Mouse (Mus musculus) neural tube, embryonic 11.5 days (tissue): ENCODE measurements at regions not wholly inside any gene's neighbourhood (a gene's known extent, or its start where the extent isn't known, plus 50 kb on each side); places are given as distances from the start of the nearest gene placed in this dataset.
A peak's percentile ranks its signal among the peaks of the same experiment; 100 is the strongest.

ENCODE experiments used
- ATAC-seq: fragments of 200-750 bp; cut with Nextera tagmentation; 2 replicates; pipeline ENCODE4 v1.8.0; 2017; ENCODE audit warnings: moderate number of reproducible peaks, mild to moderate bottlenecking, moderate TSS enrichment, moderate library complexity; ENCODE audit not compliant: insufficient read depth, low FRiP score, low TSS enrichment
- DNase-seq: peaks from one replicate; pipeline ENCODE4 v3.0.0-alpha.2; 2015; ENCODE audit warnings: low spot score
- H3K27ac ChIP-seq: fragments of 300-500 bp; sonication (generic); 2 replicates; pipeline ENCODE4 v1.5.1; 2014; ENCODE audit warnings: low read depth, mild to moderate bottlenecking, low read length
- H3K27me3 ChIP-seq: fragments of 300-500 bp; sonication (generic); 2 replicates; pipeline ENCODE4 v1.6.1; 2014; ENCODE audit warnings: mild to moderate bottlenecking, low read length, mixed read lengths; ENCODE audit not compliant: control insufficient read depth, insufficient read depth
- H3K36me3 ChIP-seq: fragments of 300-500 bp; sonication (generic); 2 replicates; pipeline ENCODE4 v1.6.1; 2014; ENCODE audit warnings: mild to moderate bottlenecking, low read length, moderate library complexity, mixed read lengths; ENCODE audit not compliant: control insufficient read depth, insufficient read depth
- H3K4me1 ChIP-seq: fragments of 300-500 bp; sonication (generic); 2 replicates; pipeline ENCODE4 v1.6.1; 2014; ENCODE audit warnings: low read length, mixed read lengths; ENCODE audit not compliant: control insufficient read depth, insufficient read depth
- H3K4me2 ChIP-seq: fragments of 300-500 bp; sonication (generic); 2 replicates; pipeline ENCODE4 v1.6.1; 2014; ENCODE audit warnings: low read depth, mild to moderate bottlenecking, moderate library complexity
- H3K4me3 ChIP-seq: fragments of 300-500 bp; sonication (generic); 2 replicates; pipeline ENCODE4 v1.5.1; 2014; ENCODE audit warnings: low read depth, low read length
- H3K9ac ChIP-seq: fragments of 300-500 bp; sonication (generic); 2 replicates; pipeline ENCODE4 v1.6.1; 2014; ENCODE audit warnings: mild to moderate bottlenecking, low read length
- H3K9me3 ChIP-seq: fragments of 300-500 bp; sonication (generic); 2 replicates; pipeline ENCODE4 v1.6.1; 2016; ENCODE audit warnings: low read length; ENCODE audit not compliant: control insufficient read depth
- WGBS: fragments of 180-500 bp; shearing (Covaris S2); extraction: QIAGEN DNeasy Blood & Tissue Kit; methylation state at CpG from one replicate; pipeline ENCODE4 v1.1.7; 2014; 5-methylcytosine and 5-hydroxymethylcytosine counted together

DNA sequence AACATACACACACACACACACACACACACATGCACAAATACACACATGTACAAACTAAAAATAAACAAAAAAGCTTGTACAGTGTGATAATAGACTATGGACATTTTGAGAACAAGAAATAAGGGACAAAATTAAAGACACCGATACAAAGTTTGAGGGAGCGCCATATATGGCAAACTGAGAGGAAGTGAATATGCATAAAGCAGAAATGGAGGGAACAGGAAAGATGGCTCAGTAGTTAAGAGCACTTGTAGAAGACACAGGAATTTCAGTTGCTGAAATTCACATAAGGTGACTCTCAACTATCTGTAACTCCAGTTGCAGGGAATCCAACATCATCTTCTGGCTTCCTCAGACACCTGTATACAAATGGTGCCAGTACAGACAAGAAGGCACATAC is 200.2 kb upstream of the Fn1 start:
- 93% methylated on average over 2 of the region's 2 CpGs for WGBS
- DNase-seq (no peak), ATAC-seq (no peak)

DNA sequence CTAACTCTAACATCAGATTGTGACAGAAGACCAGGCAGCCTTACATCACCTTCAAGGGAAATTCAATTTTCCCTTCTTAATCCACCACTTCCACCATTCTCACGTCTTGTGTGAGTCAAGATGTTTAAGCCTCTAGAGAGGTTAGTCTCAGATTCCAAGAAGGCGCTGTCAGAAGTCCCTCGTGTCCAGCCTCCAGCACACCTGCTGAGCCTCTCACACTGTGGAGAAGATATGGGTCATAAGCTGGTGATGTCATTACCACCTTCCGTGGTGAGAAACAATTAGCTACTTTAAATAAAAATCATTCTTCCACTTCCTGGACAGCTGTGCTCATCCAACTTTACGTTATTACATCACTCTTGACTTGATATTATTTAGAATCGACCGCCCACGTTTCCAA is 198.3 kb upstream of the Fn1 start:
- ATAC-seq: no peak

More for the DNA sequence above, 200.2 kb upstream of the Fn1 start:
- no peak overlapping the region for H3K4me2 ChIP-seq
- no peaks in the 10 kb centered on the region for H3K9me3 ChIP-seq
- H3K36me3 ChIP-seq: no peaks in the 10 kb centered on the region
- H3K27ac ChIP-seq: no peak overlapping the region
- H3K9ac ChIP-seq: no peak overlapping the region
- no peaks in the 10 kb centered on the region for H3K4me1 ChIP-seq
- H3K4me3 ChIP-seq: no peak overlapping the region
- H3K27me3 ChIP-seq: no peaks in the 10 kb centered on the region

DNA sequence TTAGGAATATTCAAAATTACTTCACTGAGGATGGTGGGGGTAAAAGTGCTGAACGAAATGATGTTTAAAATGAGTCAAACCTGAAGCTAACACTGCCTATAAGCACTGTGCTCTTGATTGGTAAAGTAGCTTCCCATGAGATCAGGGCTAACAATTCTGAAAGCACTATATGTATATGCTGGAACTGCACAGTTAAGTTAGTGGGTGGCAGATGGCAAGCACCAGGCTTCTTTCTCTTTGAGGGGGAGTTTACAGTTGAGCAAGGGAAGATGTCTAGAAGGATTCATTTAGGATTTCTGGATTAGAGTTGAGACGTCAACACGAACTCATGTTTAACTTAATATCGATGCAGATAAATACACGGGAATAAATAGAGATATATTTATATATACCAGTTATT is 195.7 kb upstream of the Fn1 start:
- Histone ChIP-seq H3K27ac (no peak overlapping the region), H3K4me1 (no peaks in the 10 kb centered on the region), H3K27me3 (no peaks in the 10 kb centered on the region), H3K4me3 (no peak overlapping the region), H3K9ac (no peak overlapping the region), H3K9me3 (no peaks in the 10 kb centered on the region), H3K4me2 (no peak overlapping the region), H3K36me3 (no peaks in the 10 kb centered on the region)
- 89% methylated on average over 5 of the region's 5 CpGs for WGBS
- DNase-seq: no peak
- no peak for ATAC-seq

More for the DNA sequence above, 198.3 kb upstream of the Fn1 start:
- Histone ChIP-seq H3K36me3 (no peaks in the 10 kb centered on the region), H3K4me1 (no peaks in the 10 kb centered on the region), H3K4me3 (no peak overlapping the region), H3K4me2 (no peak overlapping the region), H3K27ac (no peak overlapping the region), H3K27me3 (no peaks in the 10 kb centered on the region), H3K9me3 (no peaks in the 10 kb centered on the region), H3K9ac (no peak overlapping the region)
- no peak for DNase-seq
- 86% methylated on average over 8 of the region's 8 CpGs for WGBS

DNA sequence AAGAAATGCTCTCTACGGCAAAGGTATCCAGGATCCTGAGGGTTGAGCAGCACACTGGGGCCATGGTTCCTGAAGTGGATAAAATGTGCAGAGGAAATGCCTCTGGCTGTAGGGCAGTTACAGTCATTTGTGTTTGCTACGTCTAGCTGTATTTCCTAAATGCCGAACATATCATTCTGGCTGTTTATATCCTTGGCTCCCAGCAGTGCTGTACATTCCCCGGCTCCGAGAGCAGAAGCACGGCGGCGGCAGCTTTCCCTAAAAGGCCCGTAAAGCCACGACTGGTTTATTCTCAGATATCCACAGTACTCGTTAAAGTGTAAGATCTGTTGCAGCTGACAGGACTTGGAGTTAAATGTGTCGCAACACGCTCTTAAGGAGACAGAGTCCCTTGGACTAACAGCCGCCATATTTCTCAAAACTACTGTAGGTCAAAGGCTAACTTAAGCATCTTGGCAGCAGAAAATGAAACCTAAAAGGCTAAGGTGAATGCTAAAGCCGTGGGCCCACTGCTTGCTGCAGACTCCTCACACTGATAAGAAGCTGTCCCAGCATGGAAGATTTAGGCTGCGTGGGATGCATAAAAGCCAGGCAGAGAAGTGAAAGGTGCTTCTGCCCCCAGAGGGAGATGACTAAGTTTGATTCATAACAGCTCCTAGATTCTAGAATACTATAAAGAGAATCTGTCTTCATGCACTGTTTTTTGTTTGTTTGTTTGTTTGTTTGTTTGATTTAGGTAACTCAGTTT is 192.1 kb upstream of the Fn1 start:
- Histone ChIP-seq H3K4me3 (no peak overlapping the region), H3K27ac (no peak overlapping the region), H3K27me3 (no peaks in the 10 kb centered on the region), H3K4me2 (no peak overlapping the region), H3K9me3 (no peaks in the 10 kb centered on the region), H3K9ac (no peak overlapping the region), H3K4me1 (no peaks in the 10 kb centered on the region), H3K36me3 (no peaks in the 10 kb centered on the region)
- 84% methylated on average over 16 of the region's 16 CpGs for WGBS
- no peak for DNase-seq
- ATAC-seq: no peak

DNA sequence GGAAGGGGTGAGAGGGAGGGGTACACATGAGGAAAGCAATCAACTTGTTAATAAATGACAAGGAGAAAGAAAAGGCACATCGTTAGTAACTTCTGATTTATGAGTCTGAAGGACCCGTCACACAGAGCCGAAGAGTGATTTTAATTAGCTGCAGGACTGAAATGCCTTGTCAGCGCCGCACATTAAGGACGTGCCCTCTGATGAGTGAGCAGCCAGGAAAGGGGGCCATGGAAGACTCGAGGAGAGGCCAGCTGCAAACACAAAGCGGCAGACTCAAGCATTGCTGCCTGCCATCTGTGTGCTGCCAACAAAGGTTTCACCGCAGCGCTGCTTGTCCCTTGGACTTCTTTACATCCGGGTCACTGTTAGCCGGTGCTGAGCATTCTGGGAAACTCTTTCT is 184.8 kb upstream of the Fn1 start:
- H3K4me3 ChIP-seq: no peak overlapping the region
- 18% methylated on average over 12 of the region's 12 CpGs for WGBS
- peak overlapping the region; percentile 20 for H3K4me2 ChIP-seq
- H3K27me3 ChIP-seq: no peaks in the 10 kb centered on the region
- H3K27ac ChIP-seq: peak overlapping the region; percentile 44; the same call in 1 of the 2 replicates
- no peaks in the 10 kb centered on the region for H3K9me3 ChIP-seq
- DNase-seq (peak; percentile 64), ATAC-seq (peak; percentile 72)
- no peak overlapping the region for H3K9ac ChIP-seq
- H3K36me3 ChIP-seq: no peaks in the 10 kb centered on the region
- no peaks in the 10 kb centered on the region for H3K4me1 ChIP-seq

DNA sequence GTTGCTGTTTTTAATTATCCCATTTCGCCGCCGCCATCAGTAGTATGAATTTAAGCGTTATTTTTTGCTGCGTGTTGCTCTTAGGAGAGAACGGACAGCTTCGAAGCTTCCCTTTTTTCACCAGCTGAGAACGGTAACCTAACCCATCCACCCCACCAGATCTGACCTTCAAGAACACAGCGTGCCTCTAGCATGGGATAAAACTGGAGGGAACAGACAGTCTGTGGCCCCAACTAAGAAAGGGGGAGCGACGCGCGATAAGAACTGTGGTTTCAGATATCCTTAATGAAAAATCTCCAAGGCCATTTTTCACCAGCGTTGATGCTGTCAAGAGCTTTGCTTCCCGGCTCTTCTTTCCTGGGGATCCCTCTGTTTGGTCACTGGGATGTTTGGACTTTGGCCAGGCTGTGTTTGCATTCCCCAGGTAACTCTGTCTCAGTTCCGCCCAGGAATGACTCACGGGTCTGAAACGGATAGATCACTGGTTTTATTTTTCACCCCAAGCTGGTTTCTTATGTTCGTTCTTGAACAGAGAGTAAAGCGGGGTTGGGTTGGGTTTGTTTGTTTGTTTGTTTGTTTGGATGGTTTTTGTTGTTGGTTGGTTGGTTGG is 184.1 kb upstream of the Fn1 start:
- Histone ChIP-seq H3K4me2 (no peak overlapping the region), H3K4me1 (no peaks in the 10 kb centered on the region), H3K27me3 (no peaks in the 10 kb centered on the region), H3K4me3 (no peak overlapping the region), H3K36me3 (no peaks in the 10 kb centered on the region), H3K27ac (no peak overlapping the region), H3K9me3 (no peaks in the 10 kb centered on the region), H3K9ac (no peak overlapping the region)
- WGBS: 70% methylated on average over 20 of the region's 20 CpGs
- ATAC-seq (no peak), DNase-seq (no peak)

DNA sequence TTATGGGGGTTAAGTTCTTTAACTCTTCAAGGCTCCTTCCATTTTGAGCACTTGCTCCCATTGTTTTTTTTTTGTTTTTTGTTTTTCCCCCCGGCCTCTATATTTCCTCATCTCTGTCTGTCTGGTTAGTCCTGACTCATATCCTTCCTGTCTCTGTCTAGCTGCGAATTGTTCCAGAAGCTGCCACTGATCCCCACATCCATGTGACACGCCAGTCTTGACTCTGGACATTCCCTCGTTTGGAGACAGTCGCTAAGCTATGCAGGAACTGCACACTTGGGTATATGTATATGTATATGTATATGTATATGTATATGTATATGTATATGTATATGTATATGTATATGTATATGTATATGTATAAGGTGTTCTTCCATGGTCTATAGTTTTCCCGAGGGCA is 177.4 kb upstream of the Fn1 start:
- Histone ChIP-seq H3K36me3 (no peaks in the 10 kb centered on the region), H3K27ac (no peak overlapping the region), H3K9me3 (no peaks in the 10 kb centered on the region), H3K9ac (no peak overlapping the region), H3K4me2 (no peak overlapping the region), H3K4me1 (no peaks in the 10 kb centered on the region), H3K4me3 (no peak overlapping the region), H3K27me3 (no peaks in the 10 kb centered on the region)
- DNase-seq: no peak
- no peak for ATAC-seq
- 92% methylated on average over 6 of the region's 6 CpGs for WGBS

DNA sequence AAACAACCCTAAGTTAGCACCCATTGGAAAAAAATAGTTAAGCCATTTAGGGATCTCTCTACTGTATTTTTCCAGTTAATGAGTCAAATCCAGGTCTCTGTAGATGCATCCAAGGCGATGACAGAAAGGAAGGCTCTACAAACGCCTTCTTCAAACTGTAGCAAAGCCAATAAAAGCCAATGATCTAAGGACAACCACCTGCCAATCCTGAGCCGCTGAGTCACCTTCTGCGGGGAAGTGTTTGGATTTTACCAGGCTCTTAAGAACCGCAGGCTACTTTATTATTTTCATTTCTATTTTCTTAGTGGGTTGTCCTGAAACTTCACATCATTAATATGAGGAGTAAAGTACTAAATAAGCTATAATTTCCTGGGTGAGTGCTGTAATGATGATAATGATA is 171.4 kb upstream of the Fn1 start:
- Histone ChIP-seq H3K4me1 (no peaks in the 10 kb centered on the region), H3K9ac (no peak overlapping the region), H3K4me2 (no peak overlapping the region), H3K27me3 (no peaks in the 10 kb centered on the region), H3K4me3 (no peak overlapping the region), H3K27ac (no peak overlapping the region), H3K36me3 (no peaks in the 10 kb centered on the region), H3K9me3 (no peaks in the 10 kb centered on the region)
- no peak for DNase-seq
- whole genome bisulfite sequencing: 85% methylated on average over 5 of the region's 5 CpGs
- ATAC-seq: no peak

DNA sequence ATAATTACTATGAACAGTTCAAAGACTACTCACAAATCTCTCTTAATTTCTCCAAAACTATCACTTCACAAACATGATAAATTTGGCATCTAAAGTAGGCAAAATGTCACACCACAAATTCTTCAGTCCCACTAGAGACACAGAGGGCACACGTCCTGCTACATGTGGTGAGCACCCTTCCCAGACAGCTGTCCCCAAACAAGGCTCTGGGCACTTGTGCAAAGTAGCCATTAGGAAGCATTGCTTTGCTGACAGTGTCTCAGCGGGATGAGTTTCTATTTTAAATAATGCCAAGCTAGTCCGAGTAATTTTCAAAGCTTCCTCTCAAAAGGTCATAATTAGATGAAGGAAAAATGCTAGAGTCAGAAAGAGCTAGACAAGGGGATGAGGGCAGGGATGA is 169.1 kb upstream of the Fn1 start:
- no peak for ATAC-seq
- no peak for DNase-seq
- Histone ChIP-seq H3K4me3 (no peak overlapping the region), H3K27ac (no peak overlapping the region), H3K9me3 (no peaks in the 10 kb centered on the region), H3K4me1 (no peaks in the 10 kb centered on the region), H3K9ac (no peak overlapping the region), H3K27me3 (no peaks in the 10 kb centered on the region), H3K36me3 (no peaks in the 10 kb centered on the region), H3K4me2 (no peak overlapping the region)
- 77% methylated on average over 3 of the region's 3 CpGs for WGBS
